Mouse (Mus musculus) liver, postnatal 0 days (tissue): ENCODE results near the gene Fbxo41.

Experiments used
- CTCF ChIP-seq: sonication (generic); IDR thresholded peaks from 2 replicates; pipeline ENCODE4 v1.5.1; 2016; ENCODE audit warnings: antibody characterized with exemption, low read depth
- EP300 ChIP-seq: IDR thresholded peaks from 2 replicates; pipeline ENCODE4 v1.6.1; 2016; ENCODE audit warnings: antibody characterized with exemption, low read depth, mild to moderate bottlenecking

DNA sequence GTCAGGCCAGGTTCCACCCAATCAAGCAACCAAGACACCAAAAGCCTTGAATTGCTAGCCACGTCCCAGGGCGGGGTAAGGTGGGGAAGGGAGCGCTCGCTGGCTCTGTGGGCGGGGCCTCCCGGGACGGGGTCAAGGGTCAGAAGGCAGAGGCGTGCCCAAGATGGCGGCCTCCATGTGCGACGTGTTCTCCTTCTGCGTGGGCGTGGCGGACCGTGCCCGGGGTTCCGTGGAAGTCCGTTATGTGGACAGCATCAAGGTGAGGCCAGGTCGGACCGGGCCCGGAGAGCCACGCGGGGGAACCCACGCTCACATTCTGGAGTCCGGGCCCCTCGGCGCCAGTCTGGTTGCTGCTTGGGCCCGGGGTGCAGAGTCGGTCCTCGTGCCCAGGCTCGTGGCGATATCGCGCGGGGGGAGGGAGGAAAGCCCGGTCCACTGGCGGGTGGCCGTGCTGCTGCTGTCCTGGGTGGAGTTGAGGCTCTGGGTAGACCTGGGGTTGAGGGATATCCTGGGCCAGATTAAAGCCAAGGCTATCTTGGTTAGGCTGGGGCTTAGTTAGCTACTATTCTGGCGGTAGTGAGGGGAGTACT, 70.9 kb downstream of the Fbxo41 start, which contains the start of gene Smyd5:
- no peak for TF ChIP-seq CTCF
- no peak for TF ChIP-seq EP300
